ENCODE assay signal across 16 mouse cellular contexts in the genomic region with DNA sequence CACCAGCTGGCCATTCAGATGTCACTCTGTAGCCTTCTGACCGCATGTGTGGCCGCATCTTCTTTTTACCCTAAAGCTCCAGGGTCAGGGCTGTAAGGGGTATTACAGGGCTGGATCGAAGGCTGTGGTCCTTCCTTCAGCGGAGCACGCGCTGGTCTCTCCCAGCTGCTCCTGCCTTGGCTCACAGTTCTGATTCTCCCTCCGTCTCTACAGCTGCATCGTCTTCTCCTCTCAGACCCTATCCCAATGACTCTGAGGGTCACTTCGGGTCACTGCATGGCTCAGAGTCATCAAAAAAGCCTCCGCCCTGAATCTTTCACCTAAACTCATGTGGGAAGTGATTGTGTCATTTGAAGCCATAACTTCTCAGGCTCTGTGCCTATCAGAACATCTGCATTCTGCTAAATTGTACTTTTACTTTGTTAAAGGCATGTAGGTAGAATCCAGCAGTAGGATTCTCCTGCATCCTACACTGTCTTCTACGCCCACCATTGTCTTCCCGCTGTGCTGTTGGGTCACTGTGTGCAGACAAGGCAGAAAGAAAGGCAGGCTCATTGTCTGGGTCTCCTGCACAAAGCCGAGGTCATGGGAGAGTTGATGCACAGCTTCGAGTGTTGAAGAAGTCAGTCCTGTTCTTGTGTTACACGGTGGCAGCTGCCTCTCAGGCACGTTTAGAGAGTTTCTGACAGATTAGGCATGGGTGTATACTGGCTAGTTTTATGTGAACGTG.
"Had no signal": no experiment of that assay in that cellular context is flagged by ENCODE, and none has a peak within 500 bp of the region (broad histone marks: within the 10 kb centered on the region; RNA-seq: fewer than 3 reads in every experiment).

No protein-coding gene starts in this region.

- DNase-seq: kidney, adult 2 months; kidney, postnatal 36 days; layer of hippocampus, postnatal 36 days; liver, embryonic 13.5 days; lung, adult 2 months; lung, postnatal 14 days; lung, postnatal 4 days; right cerebral cortex, postnatal 14 days; right cerebral cortex, postnatal 4 days; thymus, adult 2 months; thymus, postnatal 25 days had no signal

- H3K4me2 ChIP-seq: liver, embryonic 13.5 days; midbrain, embryonic 12.5 days had no signal

- H3K36me3 ChIP-seq: liver, embryonic 13.5 days; midbrain, embryonic 12.5 days had no signal

- H3K9me3 ChIP-seq: liver, embryonic 13.5 days; midbrain, embryonic 12.5 days had no signal

- H3K27ac ChIP-seq: kidney, postnatal 0 days; left cerebral cortex, adult 2 months; liver, embryonic 13.5 days; midbrain, embryonic 12.5 days; stomach, postnatal 0 days had no signal

- H3K4me3 ChIP-seq: left cerebral cortex, adult 2 months; liver, embryonic 13.5 days; midbrain, embryonic 12.5 days had no signal

- H3K9ac ChIP-seq: liver, embryonic 13.5 days; midbrain, embryonic 12.5 days had no signal

- H3K27me3 ChIP-seq: liver, embryonic 13.5 days had no signal

- ATAC-seq: midbrain, embryonic 16.5 days had no signal
